Mouse (Mus musculus) neural tube, embryonic 15.5 days (tissue): ENCODE measurements around the gene Ctsl. TPM values are rescaled to one million over a fixed set of nuclear protein-coding genes. Genes with fewer than 3 reads are reported as not detected.

Experiments
- ATAC-seq: fragments of 200-750 bp; cut with Nextera tagmentation; 2 replicates; pipeline ENCODE4 v1.8.0; 2017; ENCODE audit warnings: mild to moderate bottlenecking, moderate TSS enrichment, moderate library complexity; ENCODE audit not compliant: low FRiP score
- H3K27ac ChIP-seq: fragments of 300-500 bp; sonication (generic); replicated peaks from 2 replicates; pipeline ENCODE4 v1.5.1; 2015; ENCODE audit warnings: mild to moderate bottlenecking, inconsistent platforms
- H3K27me3 ChIP-seq: fragments of 300-500 bp; sonication (generic); replicated peaks from 2 replicates; pipeline ENCODE4 v1.6.1; 2015; ENCODE audit warnings: inconsistent platforms
- H3K36me3 ChIP-seq: fragments of 300-500 bp; sonication (generic); 2 replicates; pipeline ENCODE4 v1.6.1; 2015; ENCODE audit warnings: inconsistent platforms
- H3K4me1 ChIP-seq: fragments of 300-500 bp; sonication (generic); 2 replicates; pipeline ENCODE4 v1.6.1; 2015; ENCODE audit warnings: inconsistent platforms
- H3K4me2 ChIP-seq: fragments of 300-500 bp; sonication (generic); 2 replicates; pipeline ENCODE4 v1.6.1; 2015; ENCODE audit warnings: inconsistent platforms, mild to moderate bottlenecking, moderate library complexity
- H3K4me3 ChIP-seq: fragments of 300-500 bp; sonication (generic); replicated peaks from 2 replicates; pipeline ENCODE4 v1.5.1; 2015; ENCODE audit warnings: mild to moderate bottlenecking, inconsistent platforms
- H3K9ac ChIP-seq: fragments of 300-500 bp; sonication (generic); replicated peaks from 2 replicates; pipeline ENCODE4 v1.6.1; 2015; ENCODE audit warnings: mild to moderate bottlenecking, inconsistent platforms
- H3K9me3 ChIP-seq: fragments of 300-500 bp; sonication (generic); replicated peaks from 2 replicates; pipeline ENCODE4 v1.6.1; 2016; ENCODE audit warnings: inconsistent platforms
- WGBS: fragments of 180-500 bp; shearing (Covaris S2); methylation state at CpG from one replicate; pipeline ENCODE4 v1.1.7; 2015; ENCODE audit warnings: mixed read lengths; 5-methylcytosine and 5-hydroxymethylcytosine counted together
- polyA plus RNA-seq: library from polyadenylated mRNA; unstranded; fragments of >200 nt; fragmentation: Nextera tagmentation; extraction: Ambion mirVana; gene quantifications from 2 replicates; pipeline ENCODE4 v1.2.1, GENCODE M21; 2015

Ctsl gene
- polyA plus RNA-seq, 1 experiment from 2014 or later: 168 TPM

DNA sequence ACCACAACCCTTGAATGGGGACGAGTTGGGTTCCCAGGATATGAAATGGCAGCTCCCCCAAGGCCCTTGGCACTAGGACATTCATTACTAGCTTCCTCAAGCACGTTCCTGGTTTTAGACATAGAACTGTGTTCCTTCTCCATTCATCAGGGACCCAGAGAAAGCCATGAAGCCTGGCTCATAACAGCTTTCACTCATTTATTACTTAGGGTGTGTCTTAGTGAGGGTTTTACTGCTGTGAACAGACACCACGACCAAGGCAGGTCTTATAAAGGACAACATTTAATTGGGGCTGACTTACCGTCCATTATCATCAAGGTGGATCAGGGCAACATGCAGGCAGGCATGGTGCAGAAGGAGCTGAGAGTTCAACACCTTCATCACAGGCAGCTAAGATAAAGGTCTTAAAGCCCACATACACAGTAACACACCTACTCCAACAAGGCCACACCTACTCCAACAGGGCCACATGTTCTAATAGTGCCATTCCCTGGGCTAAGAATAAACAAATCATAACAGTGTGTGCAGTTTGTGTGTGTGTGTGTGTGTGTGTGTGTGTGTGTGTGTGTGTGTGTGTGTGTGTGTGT is 35.1 kb downstream of the Ctsl start:
- no peaks in the 10 kb centered on the region for H3K27me3 ChIP-seq
- no peak overlapping the region for H3K27ac ChIP-seq
- WGBS: 57% methylated on average over 4 of the region's 4 CpGs
- no peaks in the 10 kb centered on the region for H3K36me3 ChIP-seq
- ATAC-seq: no peak
- H3K4me2 ChIP-seq: no peak overlapping the region
- H3K4me1 ChIP-seq: no peaks in the 10 kb centered on the region
- H3K9ac ChIP-seq: no peak overlapping the region
- H3K9me3 ChIP-seq: no peaks in the 10 kb centered on the region
- no peak overlapping the region for H3K4me3 ChIP-seq

DNA sequence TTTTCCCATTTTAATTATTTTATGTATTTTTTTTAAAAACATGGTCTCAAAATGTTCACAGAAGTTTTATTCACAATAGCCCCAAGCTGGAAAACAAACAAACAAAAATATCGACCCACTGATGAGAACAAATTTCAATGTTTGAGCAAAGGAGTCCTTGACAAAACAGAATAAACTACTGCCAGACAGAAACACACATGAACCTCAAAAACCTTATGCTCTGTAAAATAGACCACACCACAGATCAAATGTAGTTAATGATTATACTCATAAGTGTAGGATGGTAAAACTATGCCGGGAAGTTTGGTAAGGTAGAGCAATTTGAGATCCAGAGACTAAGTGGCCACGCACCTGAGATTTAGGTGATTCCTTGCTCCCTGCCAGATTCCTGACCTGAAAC is 37.6 kb downstream of the Ctsl start:
- ATAC-seq: no peak

DNA sequence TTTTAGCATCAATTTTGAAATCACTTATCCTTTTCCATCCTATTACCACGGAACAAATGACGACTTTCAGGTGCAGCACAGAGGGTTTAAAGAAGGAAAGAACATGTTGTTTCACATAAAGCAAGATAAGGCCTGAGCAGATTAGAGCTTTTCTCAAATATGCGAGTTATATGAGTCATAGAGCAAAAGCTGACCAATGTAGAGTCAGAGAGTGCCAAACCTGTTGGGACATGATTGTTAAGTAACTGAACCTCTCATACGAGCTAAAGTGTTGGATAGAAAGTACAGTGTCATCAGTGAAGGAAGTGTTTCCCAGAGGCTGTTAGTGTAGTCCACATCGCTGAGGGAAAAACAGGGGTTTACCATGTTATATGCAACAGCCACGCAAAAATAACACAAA is 38.4 kb downstream of the Ctsl start:
- no peak for ATAC-seq
- H3K27me3 ChIP-seq: no peaks in the 10 kb centered on the region
- no peak overlapping the region for H3K9ac ChIP-seq
- no peak overlapping the region for H3K27ac ChIP-seq
- no peaks in the 10 kb centered on the region for H3K4me1 ChIP-seq
- WGBS: 87% methylated on average over 6 of the region's 6 CpGs
- no peaks in the 10 kb centered on the region for H3K9me3 ChIP-seq
- H3K4me3 ChIP-seq: no peak overlapping the region
- no peak overlapping the region for H3K4me2 ChIP-seq
- no peaks in the 10 kb centered on the region for H3K36me3 ChIP-seq

More for the DNA sequence above, 37.6 kb downstream of the Ctsl start:
- Histone ChIP-seq H3K9me3 (no peaks in the 10 kb centered on the region), H3K27ac (no peak overlapping the region), H3K4me1 (no peaks in the 10 kb centered on the region), H3K4me2 (no peak overlapping the region), H3K4me3 (no peak overlapping the region), H3K9ac (no peak overlapping the region), H3K27me3 (no peaks in the 10 kb centered on the region), H3K36me3 (no peaks in the 10 kb centered on the region)
- 94% methylated on average over 3 of the region's 3 CpGs for WGBS

DNA sequence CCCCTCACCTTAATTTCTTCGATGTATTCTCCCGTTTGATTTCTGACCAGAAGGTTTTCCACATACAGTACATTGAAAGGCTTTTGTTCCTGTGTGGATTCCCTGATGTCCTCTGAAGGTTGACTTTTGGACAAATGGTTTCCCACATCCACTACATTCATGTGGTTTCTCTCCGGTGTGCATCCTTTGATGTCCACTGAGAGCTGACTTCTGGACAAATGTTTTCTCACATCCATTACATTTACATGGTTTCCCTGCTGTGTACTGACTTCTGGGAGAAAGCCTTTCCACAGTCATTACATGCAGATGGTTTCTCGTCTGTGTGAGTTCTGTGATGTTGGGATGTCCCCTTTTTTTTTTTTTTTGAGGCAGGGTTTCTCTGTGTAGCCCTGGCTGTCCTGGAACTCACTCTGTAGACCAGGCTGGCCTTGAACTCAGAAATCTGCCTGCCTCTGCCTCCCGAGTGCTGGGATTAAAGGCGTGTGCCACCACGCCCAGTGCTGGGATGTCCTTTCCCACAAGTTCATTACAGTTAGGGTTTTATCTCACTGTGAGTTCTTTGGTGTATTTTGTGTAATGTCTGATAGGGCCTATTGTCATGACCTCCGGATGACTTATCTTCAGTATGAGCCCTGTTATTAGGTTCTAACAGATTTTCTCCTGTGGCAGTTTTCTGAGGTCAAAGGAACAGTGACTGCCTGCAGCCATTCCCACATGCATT is 48.0 kb downstream of the Ctsl start:
- Histone ChIP-seq H3K4me2 (no peak overlapping the region), H3K27me3 (no peaks in the 10 kb centered on the region), H3K9ac (no peak overlapping the region), H3K36me3 (no peaks in the 10 kb centered on the region), H3K9me3 (no peaks in the 10 kb centered on the region), H3K4me3 (no peak overlapping the region), H3K27ac (no peak overlapping the region), H3K4me1 (no peaks in the 10 kb centered on the region)
- WGBS: 79% methylated on average over 8 of the region's 8 CpGs
- ATAC-seq: no peak

DNA sequence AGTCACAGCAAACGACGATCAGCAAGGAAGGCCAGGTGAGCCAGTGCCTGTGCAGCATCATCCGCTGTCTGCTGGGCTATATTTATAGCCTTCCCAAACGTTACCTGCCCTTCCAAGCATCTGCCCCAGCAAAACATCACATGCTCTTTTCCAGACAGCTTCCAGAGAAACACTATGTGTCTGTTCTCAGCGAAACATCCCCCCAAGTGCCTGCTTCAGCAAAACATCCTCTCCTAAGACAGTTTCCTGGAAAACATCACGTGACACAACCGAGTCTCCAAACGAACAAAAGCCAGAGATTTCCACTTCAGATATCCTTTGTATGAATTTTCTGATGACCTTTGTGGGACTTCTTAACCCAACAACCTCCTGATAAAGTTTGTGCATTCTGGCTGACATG is 50.4 kb downstream of the Ctsl start:
- H3K9me3 ChIP-seq: no peaks in the 10 kb centered on the region
- no peak for ATAC-seq
- H3K4me2 ChIP-seq: no peak overlapping the region
- no peak overlapping the region for H3K9ac ChIP-seq
- WGBS: 84% methylated on average over 8 of the region's 8 CpGs
- no peaks in the 10 kb centered on the region for H3K27me3 ChIP-seq
- H3K27ac ChIP-seq: no peak overlapping the region
- no peaks in the 10 kb centered on the region for H3K36me3 ChIP-seq
- H3K4me1 ChIP-seq: no peaks in the 10 kb centered on the region
- H3K4me3 ChIP-seq: no peak overlapping the region

DNA sequence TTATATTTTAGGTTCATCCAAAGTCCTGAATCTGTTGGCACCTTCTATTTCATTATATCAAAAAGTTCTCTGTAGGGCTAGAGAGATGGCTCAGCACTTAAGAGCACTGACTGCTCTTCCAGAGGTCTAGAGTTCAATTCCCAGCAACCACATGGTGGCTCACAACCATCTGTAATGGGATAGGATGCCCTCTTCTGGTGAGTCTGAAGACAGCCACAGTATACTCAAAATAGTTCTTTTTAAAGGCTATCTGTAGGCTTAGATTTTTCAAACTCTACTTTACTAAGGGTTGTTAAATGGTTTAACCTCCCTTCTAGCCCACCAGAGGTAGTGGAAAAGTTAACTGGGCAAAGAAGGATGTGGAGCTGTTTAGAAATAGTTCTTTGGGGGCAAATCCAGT is 50.9 kb downstream of the Ctsl start:
- ATAC-seq: no peak
- no peaks in the 10 kb centered on the region for H3K36me3 ChIP-seq
- H3K9me3 ChIP-seq: no peaks in the 10 kb centered on the region
- H3K27me3 ChIP-seq: no peaks in the 10 kb centered on the region
- H3K4me1 ChIP-seq: no peaks in the 10 kb centered on the region
- H3K4me2 ChIP-seq: no peak overlapping the region
- H3K4me3 ChIP-seq: no peak overlapping the region
- no peak overlapping the region for H3K9ac ChIP-seq
- H3K27ac ChIP-seq: no peak overlapping the region

DNA sequence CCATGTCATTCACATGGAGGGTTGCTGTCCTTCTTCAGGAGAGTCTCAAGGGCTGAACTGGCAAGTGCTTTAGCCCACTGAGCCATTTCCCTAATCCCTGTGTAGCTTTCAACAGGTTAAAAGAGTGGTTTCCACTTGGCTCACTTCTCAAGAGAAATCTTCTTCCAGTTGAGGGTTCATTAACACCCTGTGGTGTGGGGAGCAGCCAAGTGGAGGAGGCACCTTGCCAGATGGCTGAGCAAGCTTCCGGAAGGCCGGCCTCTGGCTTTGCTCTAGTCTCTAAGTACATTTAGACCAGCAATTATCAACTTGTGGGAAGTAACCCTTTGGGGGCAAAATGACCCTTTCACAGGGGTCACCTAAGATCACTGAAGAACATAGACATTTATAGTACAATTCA is 52.3 kb downstream of the Ctsl start:
- Histone ChIP-seq H3K27ac (no peak overlapping the region), H3K9me3 (no peaks in the 10 kb centered on the region), H3K36me3 (no peaks in the 10 kb centered on the region), H3K27me3 (no peaks in the 10 kb centered on the region), H3K4me3 (no peak overlapping the region), H3K4me1 (no peaks in the 10 kb centered on the region), H3K4me2 (no peak overlapping the region), H3K9ac (no peak overlapping the region)
- WGBS: 67% methylated on average over 2 of the region's 2 CpGs
- ATAC-seq: no peak

DNA sequence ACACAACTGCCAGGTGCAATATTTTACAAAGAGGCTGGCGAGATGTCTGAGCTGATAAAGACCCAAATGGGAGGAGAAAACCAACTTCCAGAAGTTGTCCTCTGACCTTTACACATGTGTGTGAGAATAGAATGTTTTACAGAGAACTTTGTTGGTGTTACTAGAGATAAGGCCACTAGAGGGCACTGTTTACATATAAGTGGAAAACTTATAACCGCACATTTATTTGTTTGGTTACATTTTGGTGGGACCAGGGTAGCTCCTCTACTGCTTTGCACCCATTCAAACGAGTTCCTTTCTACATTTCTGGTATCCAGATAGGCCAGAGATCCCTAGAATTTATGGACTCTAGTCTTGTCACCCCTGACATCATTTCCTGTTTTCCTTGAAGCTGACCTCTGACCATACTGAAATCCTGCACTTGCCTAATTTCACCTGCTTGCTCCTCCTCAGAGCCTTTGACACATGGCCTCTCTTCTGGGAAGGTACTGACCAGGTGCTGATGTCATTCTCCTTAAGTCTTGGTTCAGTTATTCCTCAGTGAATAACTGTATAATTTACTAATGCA is 55.1 kb downstream of the Ctsl start:
- ATAC-seq: no peak
- Histone ChIP-seq H3K4me1 (peaks cover 13% of the 10 kb centered on the region), H3K4me2 (no peak overlapping the region), H3K9me3 (no peaks in the 10 kb centered on the region), H3K27ac (no peak overlapping the region), H3K27me3 (no peaks in the 10 kb centered on the region), H3K9ac (no peak overlapping the region), H3K4me3 (no peak overlapping the region), H3K36me3 (no peaks in the 10 kb centered on the region)
- 2% methylated on average over 3 of the region's 3 CpGs for WGBS

DNA sequence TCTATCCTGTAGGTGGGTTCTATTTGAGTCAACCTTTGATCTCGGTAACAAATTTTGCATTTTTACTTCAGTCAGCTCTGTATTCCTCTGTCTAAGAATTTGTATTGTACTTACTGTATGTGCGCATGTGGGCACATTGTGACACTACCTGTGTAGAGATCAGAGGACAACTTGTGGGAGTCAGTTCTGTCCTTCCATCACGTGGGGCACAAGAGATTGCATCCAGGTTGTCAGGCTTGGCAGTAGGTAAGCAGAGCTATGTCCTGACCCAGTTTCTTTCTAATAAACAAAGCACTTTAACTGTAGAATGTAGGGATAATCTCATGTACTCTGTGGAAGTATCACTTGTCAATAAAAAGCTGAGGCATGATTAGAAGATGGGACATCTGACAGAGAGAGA is 56.6 kb downstream of the Ctsl start:
- H3K27me3 ChIP-seq: no peaks in the 10 kb centered on the region
- no peak overlapping the region for H3K4me3 ChIP-seq
- peaks cover 13% of the 10 kb centered on the region for H3K4me1 ChIP-seq
- no peak overlapping the region for H3K4me2 ChIP-seq
- no peaks in the 10 kb centered on the region for H3K9me3 ChIP-seq
- H3K27ac ChIP-seq: no peak overlapping the region
- no peak for ATAC-seq
- no peaks in the 10 kb centered on the region for H3K36me3 ChIP-seq
- no peak overlapping the region for H3K9ac ChIP-seq
- 70% methylated on average over 3 of the region's 3 CpGs for WGBS

DNA sequence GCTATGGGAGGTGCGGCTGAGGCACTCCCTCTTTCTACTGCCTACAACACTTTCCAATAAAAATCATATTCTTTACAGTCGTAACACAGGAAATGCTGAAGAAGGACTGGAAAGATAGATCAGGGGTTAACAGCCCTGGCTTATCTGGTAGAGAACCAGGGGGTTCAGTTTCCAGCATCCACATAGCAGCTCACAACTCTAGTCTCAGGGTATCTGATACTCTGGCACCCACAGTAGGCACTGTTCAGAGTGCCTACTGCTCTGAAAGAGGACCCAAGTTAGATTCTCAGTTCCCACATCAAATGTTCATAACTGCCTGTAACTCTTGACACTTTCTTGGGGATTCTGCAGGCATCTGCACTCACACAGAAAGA is 57.8 kb downstream of the Ctsl start:
- Histone ChIP-seq H3K27ac (0 out of 2 replicates have a peak overlapping the region, but pooled peaks have one; percentile 41), H3K36me3 (no peaks in the 10 kb centered on the region), H3K27me3 (no peaks in the 10 kb centered on the region), H3K9me3 (no peaks in the 10 kb centered on the region), H3K4me1 (peaks cover 13% of the 10 kb centered on the region), H3K4me2 (peak overlapping the region; percentile 65), H3K9ac (0 out of 2 replicates have a peak overlapping the region, but pooled peaks have one; percentile 8), H3K4me3 (peak overlapping the region; percentile 56)
- peak; percentile 54; the same call in 1 of the 2 replicates for ATAC-seq
- WGBS: 3% methylated on average over 2 of the region's 2 CpGs

DNA sequence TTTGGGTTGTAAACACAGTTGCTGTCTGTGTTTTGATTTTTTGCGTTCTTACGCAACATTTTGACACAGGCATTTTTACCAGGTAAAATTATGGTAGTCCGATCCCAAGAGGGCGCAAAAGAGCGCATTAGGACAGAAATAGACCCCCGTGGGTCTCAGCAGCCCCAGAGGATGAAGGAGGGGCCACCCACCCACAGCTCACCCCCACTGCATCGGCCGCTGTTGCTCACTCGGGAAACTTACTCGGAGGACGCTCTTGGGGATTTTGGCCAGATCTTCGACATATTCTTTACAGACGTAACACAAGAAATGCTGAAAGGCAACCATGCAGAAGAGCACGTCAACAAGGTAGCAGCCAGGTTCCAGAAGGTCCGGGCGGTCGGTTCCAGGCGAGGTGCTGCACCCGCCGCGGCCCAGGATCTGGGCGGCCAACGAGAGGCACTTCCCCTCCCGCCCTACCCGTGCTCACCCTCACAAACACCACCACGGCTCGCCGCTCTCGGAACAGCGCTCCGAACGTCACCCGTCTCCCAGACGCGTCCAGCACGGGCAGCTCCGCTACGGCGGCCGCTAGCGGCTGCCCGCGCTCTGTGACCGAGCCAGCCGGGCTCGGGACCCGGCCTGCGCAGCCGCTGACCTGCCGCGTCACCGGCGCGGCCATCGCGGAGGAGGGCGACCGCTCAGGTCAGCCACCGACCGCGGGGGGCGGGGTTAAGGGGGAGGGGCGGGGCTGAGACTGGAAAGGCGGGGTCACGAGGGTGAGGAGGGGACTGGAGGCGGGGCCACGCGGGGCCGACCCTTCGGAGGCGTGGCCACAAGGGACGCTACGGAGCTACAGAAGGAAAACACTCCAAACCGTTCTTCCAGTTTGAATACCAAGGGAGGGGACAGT is 58.4 kb downstream of the Ctsl start, which contains the start of gene Aaed1:
Gene Aaed1, minus strand, starts transcription at position 687 of the 892 bp plus-strand sequence.
- no peaks in the 10 kb centered on the region for H3K27me3 ChIP-seq
- no peaks in the 10 kb centered on the region for H3K9me3 ChIP-seq
- peak within 1 kb of the TSS; percentile 49 for H3K9ac ChIP-seq
- H3K36me3 ChIP-seq: no peaks in the 10 kb centered on the region
- H3K4me3 ChIP-seq: peak within 1 kb of the TSS; percentile 56
- under 1% methylated on average over 58 of the region's 74 CpGs for WGBS
- H3K27ac ChIP-seq: peak within 1 kb of the TSS; percentile 81
- H3K4me1 ChIP-seq: peaks cover 13% of the 10 kb centered on the region
- ATAC-seq: peak; percentile 91
- peak within 1 kb of the TSS; percentile 65 for H3K4me2 ChIP-seq
